Mouse (Mus musculus) myocyte (in vitro differentiated cells): ENCODE measurements around the gene Slc22a23. TPM values are rescaled to one million over a fixed set of nuclear protein-coding genes. Genes with fewer than 3 reads are reported as not detected.

Experiments
- H3K27me3 ChIP-seq: one replicate; pipeline ENCODE4 v1.6.1; 2011; ENCODE audit not compliant: control insufficient read depth, insufficient read depth, insufficient read length
- H3K36me3 ChIP-seq: one replicate; pipeline ENCODE4 v1.6.1; 2011; ENCODE audit not compliant: control insufficient read depth, insufficient read depth
- H3K4me2 ChIP-seq: one replicate; pipeline ENCODE4 v1.6.1; 2011; ENCODE audit warnings: low read depth, control low read depth
- H3K4me3 ChIP-seq: one replicate; pipeline ENCODE4 v1.5.1; 2011; ENCODE audit warnings: mild to moderate bottlenecking, control low read depth, moderate library complexity
- H3K79me2 ChIP-seq: one replicate; pipeline ENCODE4 v1.6.1; 2011; ENCODE audit not compliant: control insufficient read depth, insufficient read depth
- H3ac ChIP-seq: one replicate; pipeline ENCODE4 v1.6.1; 2011; ENCODE audit not compliant: control insufficient read depth, insufficient read length
- CEBPB ChIP-seq: IDR thresholded peaks from 2 replicates; pipeline ENCODE4 v1.6.1; 2011; ENCODE audit warnings: mild to moderate bottlenecking, moderate library complexity; ENCODE audit not compliant: poor library complexity, insufficient read depth, severe bottlenecking
- E2F4 ChIP-seq: IDR thresholded peaks from one replicate; pipeline ENCODE4 v1.6.1; 2011; ENCODE audit warnings: mild to moderate bottlenecking, control low read depth, moderate library complexity; ENCODE audit not compliant: insufficient read depth
- MAX ChIP-seq: IDR thresholded peaks from one replicate; pipeline ENCODE4 v1.6.1; 2011; ENCODE audit warnings: low read depth, mild to moderate bottlenecking, control low read depth
- MYOD1 ChIP-seq, 3 experiments: IDR thresholded peaks; one replicate each; pipeline ENCODE4 v1.6.1; 2011; ENCODE audit warnings: control low read depth in 2 of 3, low read depth in 2 of 3, mild to moderate bottlenecking in 2 of 3, moderate library complexity in 1 of 3; ENCODE audit not compliant: insufficient read length in 2 of 3, control insufficient read depth in 1 of 3
- MYOG ChIP-seq, 3 experiments: IDR thresholded peaks; one replicate each; pipeline ENCODE4 v1.6.1; 2011; ENCODE audit warnings: control low read depth in 2 of 3, low read depth in 2 of 3, mild to moderate bottlenecking in 2 of 3; ENCODE audit not compliant: insufficient read length in 2 of 3, control insufficient read depth in 1 of 3, insufficient read depth in 1 of 3
- POLR2A ChIP-seq: IDR thresholded peaks from one replicate; pipeline ENCODE4 v1.6.1; 2011; ENCODE audit warnings: low read depth, mild to moderate bottlenecking, control low read depth, moderate library complexity; ENCODE audit not compliant: insufficient read length
- POLR2AphosphoS2 ChIP-seq: IDR thresholded peaks from one replicate; pipeline ENCODE4 v1.6.1; 2011; ENCODE audit warnings: low read depth, control low read depth; ENCODE audit not compliant: insufficient read length
- REST ChIP-seq: IDR thresholded peaks from one replicate; pipeline ENCODE4 v1.6.1; 2011; ENCODE audit warnings: mild to moderate bottlenecking, control low read depth, moderate library complexity; ENCODE audit not compliant: insufficient read depth, insufficient read length
- SRF ChIP-seq: IDR thresholded peaks from one replicate; pipeline ENCODE4 v1.6.1; 2011; ENCODE audit warnings: low read depth; ENCODE audit not compliant: control insufficient read depth, insufficient read length
- TCF12 ChIP-seq: IDR thresholded peaks from one replicate; pipeline ENCODE4 v1.6.1; 2011; ENCODE audit warnings: mild to moderate bottlenecking, control low read depth; ENCODE audit not compliant: poor library complexity, insufficient read depth, severe bottlenecking
- TCF3 ChIP-seq: IDR thresholded peaks from one replicate; pipeline ENCODE4 v1.6.1; 2011; ENCODE audit warnings: low read depth, control low read depth; ENCODE audit not compliant: insufficient read length
- USF1 ChIP-seq: IDR thresholded peaks from one replicate; pipeline ENCODE4 v1.6.1; 2011; ENCODE audit warnings: low read depth, mild to moderate bottlenecking, control low read depth, moderate library complexity
- polyA plus RNA-seq: library from polyadenylated mRNA; unstranded; fragments of >200 nt; fragmentation: generic; extraction: Trizol; gene quantifications from one replicate; pipeline ENCODE4 v1.2.1, GENCODE M21; 2012; ENCODE audit warnings: missing spikeins

Slc22a23 gene
- polyA plus RNA-seq, 1 experiment, result 8.5 TPM

GRCm38 (mm10) chr13:34133326-34134071 lies 211.5 kb downstream of the Slc22a23 start:
- Histone ChIP-seq H3K4me3 (no peak overlapping the region), H3K27me3 (no peaks in the 10 kb centered on the region), H3ac (no peak overlapping the region), H3K4me2 (no peak overlapping the region), H3K79me2 (peaks cover 17% of the 10 kb centered on the region), H3K36me3 (peaks cover 7% of the 10 kb centered on the region)
- no peak for TF ChIP-seq TCF12
- TF ChIP-seq E2F4, result no peak
- TF ChIP-seq POLR2A, result no peak
- TF ChIP-seq REST, result no peak
- TF ChIP-seq SRF, result no peak
- TF ChIP-seq MAX, result no peak
- no peak for TF ChIP-seq USF1
- TF ChIP-seq TCF3, result no peak
- no peak for TF ChIP-seq MYOG (IDR thresholded peaks at IDR 0.05; ENCODE audit: control insufficient read depth in 1 of 3, insufficient read depth in 1 of 3, insufficient read length in 2 of 3, low read depth in 2 of 3)
- no peak for TF ChIP-seq MYOD1 (IDR thresholded peaks at IDR 0.05; ENCODE audit: control insufficient read depth in 1 of 3, insufficient read length in 2 of 3, low read depth in 2 of 3)
- TF ChIP-seq CEBPB, result no peak

GRCm38 (mm10) chr13:34132875-34133274 lies 212.1 kb downstream of the Slc22a23 start:
- Histone ChIP-seq H3K4me2 (no peak overlapping the region), H3ac (no peak overlapping the region), H3K79me2 (peaks cover 23% of the 10 kb centered on the region), H3K4me3 (no peak overlapping the region), H3K27me3 (no peaks in the 10 kb centered on the region), H3K36me3 (peaks cover 10% of the 10 kb centered on the region)
- TF ChIP-seq MYOD1 (IDR thresholded peaks at IDR 0.05; ENCODE audit: control insufficient read depth in 1 of 3, insufficient read length in 2 of 3, low read depth in 2 of 3), result no peak
- no peak for TF ChIP-seq TCF3
- no peak for TF ChIP-seq SRF
- TF ChIP-seq REST, result no peak
- TF ChIP-seq CEBPB, result no peak
- TF ChIP-seq MYOG (IDR thresholded peaks at IDR 0.05; ENCODE audit: control insufficient read depth in 1 of 3, insufficient read depth in 1 of 3, insufficient read length in 2 of 3, low read depth in 2 of 3), result no peak
- no peak for TF ChIP-seq POLR2A
- no peak for TF ChIP-seq TCF12
- TF ChIP-seq USF1, result no peak

- Histone ChIP-seq H3K79me2 (peaks cover 23% of the 10 kb centered on the region), H3K4me3 (peak overlapping the region; percentile 100)
- TF ChIP-seq MAX (no peak), E2F4 (no peak), SRF (no peak), CEBPB (no peak), TCF12 (no peak), TCF3 (no peak), MYOD1 (IDR thresholded peaks at IDR 0.05; ENCODE audit: control insufficient read depth in 1 of 3, insufficient read length in 2 of 3, low read depth in 2 of 3) (no peak), POLR2A (no peak), USF1 (no peak)
Measured at GRCm38 (mm10) chr13:34132299-34132698, 212.7 kb downstream of the Slc22a23 start.

GRCm38 (mm10) chr13:34131708-34132060 lies 213.3 kb downstream of the Slc22a23 start:
- TF ChIP-seq REST (no peak), CEBPB (no peak), USF1 (no peak), MYOG (IDR thresholded peaks at IDR 0.05; ENCODE audit: control insufficient read depth in 1 of 3, insufficient read depth in 1 of 3, insufficient read length in 2 of 3, low read depth in 2 of 3) (peak; percentile 71 to 96 (median 83)), TCF12 (peak; percentile 90), MAX (no peak), MYOD1 (IDR thresholded peaks at IDR 0.05; ENCODE audit: control insufficient read depth in 1 of 3, insufficient read length in 2 of 3, low read depth in 2 of 3) (peak; percentile 89 to 96 (median 89)), SRF (no peak), TCF3 (peak; percentile 83), POLR2A (no peak), E2F4 (no peak), POLR2AphosphoS2 (no peak)
- Histone ChIP-seq H3ac (peak overlapping the region; percentile 84), H3K4me3 (peak overlapping the region; percentile 100), H3K79me2 (peaks cover 27% of the 10 kb centered on the region), H3K36me3 (peaks cover 13% of the 10 kb centered on the region), H3K27me3 (no peaks in the 10 kb centered on the region), H3K4me2 (peak overlapping the region; percentile 100)

More at GRCm38 (mm10) chr13:34132299-34132698, 212.7 kb downstream of the Slc22a23 start:
- Histone ChIP-seq H3ac (no peak overlapping the region), H3K27me3 (no peaks in the 10 kb centered on the region), H3K4me2 (peak overlapping the region; percentile 100), H3K36me3 (peaks cover 10% of the 10 kb centered on the region)
